Mouse (Mus musculus): Measurements from ENCODE around the gene Lbhd1. TPM values are rescaled to one million over a fixed set of nuclear protein-coding genes. Genes with fewer than 3 reads are reported as not detected.

The Lbhd1 gene
- total RNA-seq, 1 experiment from 2014 or later, result 5.8 TPM

- ATAC-seq (replicated peaks in 1 of 2; ENCODE audit: insufficient read depth in 1 of 2, low FRiP score in 2 of 2, low TSS enrichment in 1 of 2, low read depth in 1 of 2, poor library complexity in 2 of 2, severe bottlenecking in 2 of 2), result 0 out of 4 replicates have a peak, but pooled peaks of 1 of the 2 experiments have one; percentile 1
Measured at GRCm38 (mm10) chr19:8897211-8897864, 13.8 kb downstream of the Lbhd1 start.

DNA sequence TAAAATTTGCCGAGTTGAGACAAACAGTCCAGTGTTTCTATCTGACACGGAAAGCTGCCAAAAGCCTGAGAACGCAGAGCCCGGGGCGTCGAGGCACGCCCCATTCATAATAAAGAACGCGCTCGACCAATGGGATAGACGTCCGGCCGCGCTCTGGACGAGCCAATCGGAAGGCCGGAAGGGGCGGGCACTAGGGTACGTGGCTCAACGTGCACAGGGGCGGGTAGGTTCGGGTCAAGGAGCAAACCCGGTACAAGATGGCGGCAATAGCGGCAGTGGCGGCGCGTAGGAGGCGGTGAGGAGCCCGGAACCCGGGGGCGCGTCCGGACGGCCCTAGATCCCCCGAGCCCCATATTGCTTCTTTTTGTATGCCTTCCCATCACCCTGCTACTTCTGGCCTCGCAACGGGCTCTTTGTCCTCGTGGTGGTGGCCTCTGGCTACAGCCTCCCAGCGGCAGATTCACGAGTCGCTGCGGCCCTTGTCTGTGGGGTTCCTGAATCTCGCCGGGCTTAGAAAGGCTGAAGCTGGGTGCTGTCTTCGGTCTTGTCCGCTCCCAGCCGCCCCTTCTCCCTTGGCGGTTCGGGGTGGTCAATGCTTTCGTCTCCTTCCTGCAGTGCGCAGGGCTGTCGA lies 14.4 kb downstream of the Lbhd1 start, which contains the start of gene Ganab:
Gene Ganab (plus strand): TSS at position 207 of the 631 bp plus-strand sequence.
- peak; percentile 99 for ATAC-seq (replicated peaks in 1 of 2; ENCODE audit: insufficient read depth in 1 of 2, low FRiP score in 2 of 2, low TSS enrichment in 1 of 2, low read depth in 1 of 2, poor library complexity in 2 of 2, severe bottlenecking in 2 of 2)

- ATAC-seq (replicated peaks in 1 of 2; ENCODE audit: insufficient read depth in 1 of 2, low FRiP score in 2 of 2, low TSS enrichment in 1 of 2, low read depth in 1 of 2, poor library complexity in 2 of 2, severe bottlenecking in 2 of 2), result no peak
Measured at GRCm38 (mm10) chr19:8898576-8898975, 15.0 kb downstream of the Lbhd1 start.

DNA sequence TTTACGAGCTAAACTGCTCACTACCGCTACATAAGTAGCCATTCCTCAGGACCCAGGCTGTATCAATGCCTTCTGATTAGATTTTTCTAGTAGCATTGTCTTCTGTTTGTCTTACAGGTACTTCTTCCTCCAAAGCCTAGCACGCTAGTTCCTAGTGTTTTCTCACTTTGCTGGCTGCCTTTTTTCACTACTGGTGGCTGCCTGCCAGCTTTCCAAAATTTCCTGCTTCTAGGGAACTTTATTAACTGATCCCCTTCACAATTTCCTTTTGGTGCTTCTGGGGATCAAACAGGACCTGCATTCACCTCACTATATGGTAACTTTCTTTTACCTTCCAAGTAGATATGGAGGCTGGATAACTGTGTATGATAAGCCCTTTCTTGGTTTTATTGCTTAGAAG lies 15.5 kb downstream of the Lbhd1 start:
- no peak for ATAC-seq (replicated peaks in 1 of 2; ENCODE audit: insufficient read depth in 1 of 2, low FRiP score in 2 of 2, low TSS enrichment in 1 of 2, low read depth in 1 of 2, poor library complexity in 2 of 2, severe bottlenecking in 2 of 2)

- no peak for ATAC-seq (replicated peaks in 1 of 2; ENCODE audit: insufficient read depth in 1 of 2, low FRiP score in 2 of 2, low TSS enrichment in 1 of 2, low read depth in 1 of 2, poor library complexity in 2 of 2, severe bottlenecking in 2 of 2)
Measured at GRCm38 (mm10) chr19:8903412-8903811, 19.9 kb downstream of the Lbhd1 start.

GRCm38 (mm10) chr19:8908531-8908930 lies 25.0 kb downstream of the Lbhd1 start:
- ATAC-seq (replicated peaks in 1 of 2; ENCODE audit: insufficient read depth in 1 of 2, low FRiP score in 2 of 2, low TSS enrichment in 1 of 2, low read depth in 1 of 2, poor library complexity in 2 of 2, severe bottlenecking in 2 of 2), result no peak

- ATAC-seq (replicated peaks in 1 of 2; ENCODE audit: insufficient read depth in 1 of 2, low FRiP score in 2 of 2, low TSS enrichment in 1 of 2, low read depth in 1 of 2, poor library complexity in 2 of 2, severe bottlenecking in 2 of 2), result no peak
Measured at GRCm38 (mm10) chr19:8911810-8912209, 28.3 kb downstream of the Lbhd1 start.

DNA sequence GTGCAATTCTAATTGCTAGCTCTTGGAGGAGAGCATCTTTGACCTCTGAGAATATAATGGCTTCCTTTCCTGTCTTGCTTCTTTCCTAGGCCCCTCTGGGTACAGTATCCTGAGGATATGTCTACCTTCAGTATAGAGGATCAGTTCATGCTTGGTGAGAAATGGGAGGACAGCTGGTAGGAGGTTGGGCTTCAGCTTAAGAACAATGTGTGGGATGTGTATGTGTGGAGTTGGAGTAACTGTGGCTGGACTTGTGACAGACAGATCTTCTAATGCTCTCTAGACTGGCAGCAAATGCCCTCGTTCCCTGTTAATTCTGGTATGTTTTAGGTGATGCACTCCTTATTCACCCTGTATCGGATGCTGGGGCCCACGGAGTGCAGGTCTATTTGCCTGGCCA lies 30.7 kb downstream of the Lbhd1 start:
- ATAC-seq (replicated peaks in 1 of 2; ENCODE audit: insufficient read depth in 1 of 2, low FRiP score in 2 of 2, low TSS enrichment in 1 of 2, low read depth in 1 of 2, poor library complexity in 2 of 2, severe bottlenecking in 2 of 2), result no peak

GRCm38 (mm10) chr19:8919000-8919399 lies 35.5 kb downstream of the Lbhd1 start:
- no peak for ATAC-seq (replicated peaks in 1 of 2; ENCODE audit: insufficient read depth in 1 of 2, low FRiP score in 2 of 2, low TSS enrichment in 1 of 2, low read depth in 1 of 2, poor library complexity in 2 of 2, severe bottlenecking in 2 of 2)

GRCm38 (mm10) chr19:8919684-8920072 lies 36.1 kb downstream of the Lbhd1 start:
- ATAC-seq (replicated peaks in 1 of 2; ENCODE audit: insufficient read depth in 1 of 2, low FRiP score in 2 of 2, low TSS enrichment in 1 of 2, low read depth in 1 of 2, poor library complexity in 2 of 2, severe bottlenecking in 2 of 2), result no peak

DNA sequence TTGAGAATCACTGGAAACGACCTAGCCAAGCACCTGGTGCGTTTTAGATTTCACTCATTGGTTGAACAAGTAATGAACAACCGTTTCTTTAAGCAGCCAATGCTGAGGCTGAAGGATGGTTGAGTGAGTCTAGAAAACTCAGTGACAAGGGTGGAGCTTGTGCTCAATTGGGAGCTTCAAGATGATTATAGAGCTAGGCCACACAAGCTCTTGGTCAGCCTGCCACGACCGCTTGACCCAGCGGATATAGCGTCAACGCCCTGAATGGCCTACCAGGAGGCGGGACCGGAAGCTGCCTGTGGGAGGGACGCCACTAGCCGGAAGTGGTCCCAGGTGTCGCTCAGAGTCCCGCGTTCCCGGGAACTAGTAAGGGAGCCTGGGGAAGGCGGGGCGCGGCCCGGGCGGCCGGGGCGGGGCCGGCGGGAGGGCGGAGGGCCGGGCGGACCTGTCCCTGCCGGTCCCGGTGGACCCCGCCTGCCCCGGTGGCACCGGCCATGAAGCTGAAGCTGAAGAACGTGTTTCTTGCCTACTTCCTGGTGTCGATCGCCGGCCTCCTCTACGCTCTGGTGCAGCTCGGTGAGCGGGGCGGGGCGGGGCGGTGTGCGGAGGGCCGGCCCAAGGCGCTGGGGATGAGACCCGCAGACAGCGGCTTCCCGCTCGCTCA lies 36.7 kb downstream of the Lbhd1 start, which contains the start of gene B3gat3:
Gene B3gat3 (plus strand): TSS at position 302 of the 664 bp plus-strand sequence.
- ATAC-seq (replicated peaks in 1 of 2; ENCODE audit: insufficient read depth in 1 of 2, low FRiP score in 2 of 2, low TSS enrichment in 1 of 2, low read depth in 1 of 2, poor library complexity in 2 of 2, severe bottlenecking in 2 of 2), result peak; percentile 82 to 83

DNA sequence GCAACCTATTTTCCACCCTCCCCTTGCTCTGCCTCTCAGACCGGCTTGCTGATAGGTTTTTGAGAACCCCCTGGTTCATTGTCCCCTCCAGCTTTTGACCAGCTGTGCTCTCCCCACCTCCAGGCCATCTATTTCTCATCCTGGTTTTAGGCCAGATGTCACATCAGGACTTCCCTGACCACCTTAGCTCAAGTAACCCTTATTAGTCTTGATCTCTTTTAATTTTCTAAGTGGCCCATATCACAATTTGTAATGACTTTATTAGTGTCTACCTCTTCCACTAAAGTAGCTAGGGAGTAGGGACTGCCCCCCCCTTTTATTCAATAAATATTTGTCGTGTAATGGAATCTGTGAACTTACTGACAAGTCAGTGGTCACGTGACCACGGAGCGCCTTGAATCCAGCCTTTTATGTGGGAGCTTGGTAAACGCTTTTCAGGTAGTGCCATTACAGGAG lies 37.3 kb downstream of the Lbhd1 start:
- ATAC-seq (replicated peaks in 1 of 2; ENCODE audit: insufficient read depth in 1 of 2, low FRiP score in 2 of 2, low TSS enrichment in 1 of 2, low read depth in 1 of 2, poor library complexity in 2 of 2, severe bottlenecking in 2 of 2), result 0 out of 4 replicates have a peak, but pooled peaks of 1 of the 2 experiments have one; percentile 10

DNA sequence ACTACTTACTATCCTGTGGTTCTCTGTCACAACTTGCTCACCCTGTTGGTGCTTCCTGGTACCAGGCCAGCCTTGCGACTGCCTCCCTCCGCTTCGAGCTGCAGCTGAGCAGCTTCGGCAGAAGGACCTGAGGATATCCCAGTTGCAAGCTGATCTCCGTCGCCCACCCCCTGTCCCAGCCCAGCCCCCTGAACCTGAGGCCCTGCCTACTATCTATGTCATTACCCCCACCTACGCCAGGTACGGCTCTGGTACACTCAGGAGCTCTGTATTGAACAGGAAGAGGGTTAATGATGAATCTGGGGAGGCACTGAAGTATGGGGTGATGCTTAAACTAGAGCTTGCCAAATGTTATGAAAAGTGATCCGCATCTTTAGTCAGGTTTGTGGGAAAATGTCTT lies 38.2 kb downstream of the Lbhd1 start:
- no peak for ATAC-seq (replicated peaks in 1 of 2; ENCODE audit: insufficient read depth in 1 of 2, low FRiP score in 2 of 2, low TSS enrichment in 1 of 2, low read depth in 1 of 2, poor library complexity in 2 of 2, severe bottlenecking in 2 of 2)

DNA sequence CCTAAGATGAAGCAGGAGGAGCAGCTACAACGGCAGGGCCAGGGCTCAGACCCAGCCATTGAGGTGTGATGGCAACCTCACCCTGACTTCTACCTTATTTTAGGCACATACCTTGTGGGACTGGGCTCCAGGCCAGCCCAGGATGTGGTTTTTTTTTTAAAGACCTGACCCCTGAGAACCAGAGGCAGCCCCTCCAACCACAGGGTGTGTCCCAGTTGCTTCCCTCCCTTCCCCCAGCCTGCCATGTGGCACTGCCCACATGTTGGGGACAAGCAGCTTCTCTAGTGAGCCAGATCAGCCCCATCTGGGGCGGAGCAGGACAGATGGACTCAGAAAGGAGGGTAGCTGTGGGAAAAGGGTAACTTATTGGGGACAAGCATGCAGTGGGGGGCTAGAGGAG lies 43.2 kb downstream of the Lbhd1 start:
- ATAC-seq (replicated peaks in 1 of 2; ENCODE audit: insufficient read depth in 1 of 2, low FRiP score in 2 of 2, low TSS enrichment in 1 of 2, low read depth in 1 of 2, poor library complexity in 2 of 2, severe bottlenecking in 2 of 2), result no peak

DNA sequence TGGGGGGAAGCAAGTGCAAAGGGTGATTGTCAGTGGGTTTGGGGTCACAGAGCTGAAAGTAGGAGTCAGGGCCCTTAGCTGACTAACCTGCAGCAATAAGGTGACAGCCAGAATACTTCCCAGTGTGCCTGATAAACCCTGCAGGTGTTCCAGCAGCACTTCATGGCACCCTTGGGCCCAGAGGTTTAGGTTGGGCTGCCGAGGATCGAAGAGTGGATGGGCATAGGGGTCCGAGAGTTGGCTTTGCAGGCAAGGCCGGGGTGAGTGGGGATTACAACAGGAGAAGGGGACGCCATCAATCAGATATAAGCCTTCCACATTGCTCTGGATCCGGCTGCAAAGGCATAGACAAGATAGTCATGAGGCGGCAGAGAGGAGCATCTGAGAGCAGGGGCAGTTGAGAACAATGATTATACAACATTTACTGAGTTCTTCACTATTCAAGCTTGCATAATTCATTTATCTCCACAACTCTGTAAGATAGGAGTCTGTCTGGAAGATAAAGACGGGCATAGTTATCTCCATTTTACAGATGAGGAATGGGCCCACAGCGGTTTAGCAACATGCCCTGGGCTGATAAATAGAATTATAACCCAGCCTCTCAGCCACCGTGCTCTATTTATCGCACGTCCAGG lies 44.5 kb downstream of the Lbhd1 start:
- no peak for ATAC-seq (replicated peaks in 1 of 2; ENCODE audit: insufficient read depth in 1 of 2, low FRiP score in 2 of 2, low TSS enrichment in 1 of 2, low read depth in 1 of 2, poor library complexity in 2 of 2, severe bottlenecking in 2 of 2)

DNA sequence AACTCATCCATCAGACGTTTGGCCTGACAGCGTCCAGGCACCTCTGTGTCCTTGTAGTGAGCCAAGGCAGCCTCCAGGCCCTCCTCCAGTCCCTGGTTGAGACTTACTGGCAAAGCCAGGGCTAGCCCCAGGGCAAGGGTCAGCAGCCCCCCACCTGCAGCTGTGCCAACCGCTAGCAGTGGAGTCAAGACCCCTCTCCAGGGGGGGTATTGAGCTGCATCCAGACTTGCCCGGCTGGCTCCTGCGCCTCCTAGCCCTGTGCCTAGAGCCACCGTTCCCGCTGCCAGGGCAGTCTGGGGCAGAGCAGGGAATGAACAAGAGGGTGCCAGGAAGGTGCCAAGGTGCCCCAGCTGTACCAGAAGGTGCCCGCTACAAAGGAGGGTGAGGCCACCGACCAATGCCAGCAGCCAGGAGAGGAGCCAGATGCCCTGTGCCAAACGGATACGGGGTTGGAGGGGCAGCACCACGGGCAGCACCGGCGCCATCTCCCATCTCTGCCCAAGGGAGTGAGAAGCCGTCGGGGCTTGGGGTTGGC lies 45.2 kb downstream of the Lbhd1 start:
- peak; percentile 20 to 49; a peak in 3 of 4 replicates for ATAC-seq (replicated peaks in 1 of 2; ENCODE audit: insufficient read depth in 1 of 2, low FRiP score in 2 of 2, low TSS enrichment in 1 of 2, low read depth in 1 of 2, poor library complexity in 2 of 2, severe bottlenecking in 2 of 2)

GRCm38 (mm10) chr19:8929224-8930088 lies 45.9 kb downstream of the Lbhd1 start, which contains the start of the genes Rom1 and Eml3:
Rom1 (minus strand) TSS chr19:8929356.
Eml3 (plus strand) TSS chr19:8929552.
- peak; percentile 65 to 76 for ATAC-seq (replicated peaks in 1 of 2; ENCODE audit: insufficient read depth in 1 of 2, low FRiP score in 2 of 2, low TSS enrichment in 1 of 2, low read depth in 1 of 2, poor library complexity in 2 of 2, severe bottlenecking in 2 of 2)

Data from hematopoietic stem cell, adult 5-6 weeks (primary cell).